Mouse (Mus musculus): ENCODE measurements around the gene Anxa4. TPM values are rescaled to one million over a fixed set of nuclear protein-coding genes. Genes with fewer than 3 reads are reported as not detected.
A peak's percentile ranks its signal among the peaks of the same experiment; 100 is the strongest.

Anxa4 gene
- polyA plus RNA-seq, 1 experiment from 2014 or later = 6.2 TPM

DNA sequence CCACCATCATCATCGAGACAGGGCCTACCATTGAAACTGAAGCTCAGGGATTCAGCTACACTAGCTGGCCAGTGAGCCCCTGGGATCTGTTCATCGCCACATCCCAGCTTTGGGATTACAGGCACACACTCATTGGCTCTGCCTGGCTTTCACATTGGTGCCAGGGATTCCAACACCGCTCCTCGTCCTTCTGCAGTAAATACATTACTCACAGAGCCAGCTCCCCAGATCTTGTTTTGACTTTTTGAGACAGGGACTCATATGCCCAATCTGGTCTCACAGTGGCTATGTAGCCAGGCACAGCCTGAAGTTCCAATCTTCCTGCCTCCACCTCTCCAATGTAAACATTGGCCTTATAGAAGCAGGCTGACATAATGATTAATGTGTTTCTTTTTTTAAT, 57.1 kb downstream of the Anxa4 start:
- H3K4me3 ChIP-seq = no peak overlapping the region
- no peaks in the 10 kb centered on the region for H3K9me3 ChIP-seq
- no peaks in the 10 kb centered on the region for H3K36me3 ChIP-seq
- H3K9ac ChIP-seq = no peak overlapping the region
- 80% methylated on average over 4 of the region's 4 CpGs for WGBS
- H3K27ac ChIP-seq = no peak overlapping the region
- no peak overlapping the region for H3K4me2 ChIP-seq
- peaks cover 20% of the 10 kb centered on the region for H3K4me1 ChIP-seq (replicated peaks)
- ATAC-seq (ENCODE audit: low FRiP score) = no peak
- no peaks in the 10 kb centered on the region for H3K27me3 ChIP-seq

DNA sequence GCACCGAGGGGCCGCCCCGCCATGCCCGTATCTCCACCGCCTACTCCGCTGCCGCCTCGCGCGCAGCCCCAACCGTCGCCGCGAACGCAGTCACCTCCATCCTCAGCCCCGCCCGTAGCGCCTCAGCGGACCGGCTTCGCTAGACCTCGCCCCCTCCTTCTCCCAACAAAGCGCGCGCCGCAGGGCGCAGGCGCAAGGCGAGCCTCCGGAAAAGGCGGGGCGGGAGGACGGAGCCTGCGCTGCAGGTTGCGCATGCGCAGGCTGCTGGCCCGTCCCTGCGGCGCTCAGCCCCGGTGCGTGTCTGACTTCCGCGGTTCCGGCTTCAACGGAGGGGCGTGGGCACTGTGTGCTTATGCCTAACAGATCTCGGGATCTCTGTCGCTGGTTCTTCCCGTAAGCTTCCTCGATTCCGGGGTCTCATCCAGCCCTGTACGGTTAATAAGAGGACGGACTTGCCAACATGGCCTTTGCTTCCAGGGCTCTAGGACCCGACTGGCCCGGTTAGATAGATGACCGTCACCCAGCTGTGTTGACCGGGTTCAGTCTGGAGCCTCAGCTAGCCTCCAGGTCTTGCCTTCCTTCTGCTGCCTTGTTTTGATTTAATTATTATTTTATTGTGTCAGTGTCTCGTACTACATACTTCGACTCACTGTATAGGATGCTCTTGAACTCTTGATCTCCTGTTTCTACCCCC, 60.1 kb downstream of the Anxa4 start, which contains the start of gene Gmcl1:
Gene Gmcl1 (minus strand): TSS at position 201 of the 694 bp plus-strand sequence.
- under 1% methylated on average over 59 of the region's 59 CpGs for WGBS
- peak within 1 kb of the TSS; percentile 95 for H3K9ac ChIP-seq
- H3K9me3 ChIP-seq = no peaks in the 10 kb centered on the region
- H3K4me2 ChIP-seq = peak within 1 kb of the TSS; percentile 74
- peak within 1 kb of the TSS; percentile 97 for H3K4me3 ChIP-seq
- H3K4me1 ChIP-seq (replicated peaks) = peaks cover 35% of the 10 kb centered on the region
- H3K27ac ChIP-seq = peak within 1 kb of the TSS; percentile 97
- ATAC-seq (ENCODE audit: low FRiP score) = peak; percentile 97
- no peaks in the 10 kb centered on the region for H3K27me3 ChIP-seq
- no peaks in the 10 kb centered on the region for H3K36me3 ChIP-seq

DNA sequence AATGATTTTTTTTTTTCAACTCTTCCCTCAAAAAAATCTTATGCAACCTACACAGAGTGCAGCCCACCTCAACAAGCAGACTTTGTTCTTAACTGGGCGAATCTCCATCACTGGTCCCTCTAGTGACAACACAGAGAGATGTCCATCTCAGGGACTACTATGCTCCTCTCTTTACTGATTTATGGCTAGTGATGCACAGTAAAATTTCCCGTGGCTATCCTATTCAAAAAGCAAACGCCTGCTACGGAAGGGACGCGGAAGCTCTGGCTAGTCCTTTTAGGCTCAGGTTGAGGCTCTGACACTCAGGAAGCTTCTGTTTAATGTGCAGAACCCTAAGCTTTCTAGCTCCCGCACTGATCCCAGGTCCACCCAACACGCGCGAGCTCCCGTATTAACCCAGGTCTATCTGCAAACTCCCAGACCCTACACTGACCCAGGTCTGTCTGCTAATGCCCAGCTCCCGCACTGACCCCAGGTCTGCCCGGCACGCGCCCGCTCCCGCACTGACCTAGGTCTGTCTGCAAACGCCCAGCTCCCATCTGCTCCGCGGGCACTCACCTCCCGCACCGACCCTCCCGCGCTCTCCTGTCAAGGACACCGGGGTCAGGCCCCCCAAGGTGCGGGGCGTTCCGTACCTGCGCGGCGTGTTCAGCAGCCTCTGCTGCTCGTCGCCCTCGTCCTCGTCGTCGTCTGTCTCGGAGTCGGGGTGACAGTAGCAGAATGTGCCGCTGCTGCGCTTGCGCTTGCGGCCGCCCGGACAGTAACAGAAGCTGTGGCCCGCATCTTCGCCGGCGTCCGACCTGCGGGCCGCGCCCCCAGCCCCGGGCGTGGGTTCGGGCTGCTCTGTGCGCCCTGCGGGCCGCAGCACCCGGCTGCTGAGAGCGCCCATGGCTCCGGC, 60.9 kb downstream of the Anxa4 start:
- Histone ChIP-seq H3K9ac (peak overlapping the region; percentile 95), H3K27ac (peak overlapping the region; percentile 97), H3K4me2 (peak overlapping the region; percentile 74), H3K4me3 (peak overlapping the region; percentile 97), H3K4me1 (replicated peaks) (peaks cover 35% of the 10 kb centered on the region), H3K27me3 (no peaks in the 10 kb centered on the region), H3K36me3 (peaks cover 2% of the 10 kb centered on the region), H3K9me3 (no peaks in the 10 kb centered on the region)
- peak; percentile 70 for ATAC-seq (ENCODE audit: low FRiP score)
- 1% methylated on average over 62 of the region's 62 CpGs for WGBS

DNA sequence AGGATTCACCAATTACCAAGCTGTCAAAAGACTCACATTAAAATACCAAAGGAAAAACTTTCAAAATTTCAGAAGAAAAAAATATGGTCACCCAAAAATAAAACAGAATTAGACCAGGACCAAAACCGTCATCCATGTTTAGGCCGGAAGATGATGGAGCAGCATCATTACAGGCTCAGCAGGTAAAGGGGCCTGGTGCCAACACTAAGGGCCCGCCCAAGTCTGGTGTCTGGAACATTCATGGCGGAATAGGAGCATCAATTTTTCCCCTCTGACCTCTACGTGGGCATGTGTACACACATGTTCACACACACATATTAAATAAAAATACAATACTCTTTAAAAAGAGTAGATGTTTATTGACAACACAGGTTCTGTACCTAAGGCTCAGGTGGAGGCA, 64.7 kb downstream of the Anxa4 start:
- Histone ChIP-seq H3K4me2 (no peak overlapping the region), H3K4me1 (replicated peaks) (peaks cover 25% of the 10 kb centered on the region), H3K36me3 (peaks cover 22% of the 10 kb centered on the region), H3K27me3 (no peaks in the 10 kb centered on the region), H3K27ac (no peak overlapping the region), H3K4me3 (no peak overlapping the region), H3K9me3 (no peaks in the 10 kb centered on the region), H3K9ac (no peak overlapping the region)
- ATAC-seq (ENCODE audit: low FRiP score) = no peak
- 88% methylated on average over 5 of the region's 5 CpGs for WGBS

DNA sequence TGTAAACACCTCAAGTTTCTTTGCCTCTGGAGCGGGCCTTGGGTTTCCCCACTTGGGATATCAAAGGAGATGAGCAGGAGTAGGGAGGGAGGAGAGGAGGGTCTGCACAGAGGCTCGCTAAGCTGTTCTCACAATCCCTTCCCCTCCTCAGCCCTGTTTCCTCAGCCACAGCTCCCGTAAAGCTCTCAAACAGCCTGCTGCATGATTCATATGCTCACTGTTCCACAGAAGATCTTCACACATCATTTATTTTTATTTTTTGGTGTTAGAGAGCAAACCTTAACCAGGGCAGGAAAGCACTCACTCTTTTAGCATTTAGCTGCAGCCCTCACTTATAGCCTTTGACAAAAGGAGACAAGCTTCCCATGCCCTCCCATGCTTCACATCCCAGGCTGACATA, 71.4 kb downstream of the Anxa4 start:
- Histone ChIP-seq H3K4me2 (no peak overlapping the region), H3K27ac (no peak overlapping the region), H3K4me3 (no peak overlapping the region), H3K27me3 (no peaks in the 10 kb centered on the region), H3K9ac (no peak overlapping the region), H3K4me1 (replicated peaks) (no peaks in the 10 kb centered on the region), H3K36me3 (peaks cover 57% of the 10 kb centered on the region), H3K9me3 (no peaks in the 10 kb centered on the region)
- WGBS = 88% methylated on average over 3 of the region's 3 CpGs
- ATAC-seq (ENCODE audit: low FRiP score) = no peak

DNA sequence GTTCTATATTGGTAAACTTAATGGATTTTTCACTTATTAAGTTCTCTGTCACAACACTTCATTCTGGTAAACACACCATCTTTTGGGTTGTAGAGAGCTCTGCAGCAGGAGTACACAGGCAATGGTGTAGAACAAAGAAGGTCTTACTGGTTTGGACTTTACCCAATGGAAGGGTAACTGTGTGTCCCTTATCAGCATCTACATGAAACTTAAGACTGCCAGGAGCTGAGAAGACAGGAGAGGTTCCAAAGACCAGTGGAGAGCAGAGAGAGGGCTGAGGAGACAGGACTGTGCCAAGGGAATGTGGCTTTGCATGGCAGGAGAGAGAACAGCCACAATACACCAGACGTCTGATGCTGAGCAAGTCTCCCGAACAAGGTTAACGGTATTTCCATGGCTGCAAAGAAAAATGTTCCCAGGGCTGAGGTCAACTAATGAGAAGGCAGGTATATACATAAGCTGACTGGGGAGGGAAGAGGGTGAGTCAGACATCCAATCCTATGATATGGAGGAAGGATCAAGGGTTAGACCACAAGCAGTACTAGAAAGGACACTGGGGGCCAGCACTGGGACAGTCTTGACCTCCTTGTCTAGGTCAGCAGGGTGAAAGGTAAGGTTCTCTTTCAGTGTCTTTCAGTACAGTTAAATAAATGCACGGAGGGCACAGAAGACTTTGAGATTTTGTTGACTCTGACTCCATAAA, 85.2 kb downstream of the Anxa4 start:
- no peak overlapping the region for H3K9ac ChIP-seq
- H3K4me2 ChIP-seq = no peak overlapping the region
- no peaks in the 10 kb centered on the region for H3K9me3 ChIP-seq
- H3K4me3 ChIP-seq = no peak overlapping the region
- H3K36me3 ChIP-seq = peaks cover 81% of the 10 kb centered on the region
- H3K27ac ChIP-seq = no peak overlapping the region
- H3K27me3 ChIP-seq = no peaks in the 10 kb centered on the region
- no peaks in the 10 kb centered on the region for H3K4me1 ChIP-seq (replicated peaks)
- WGBS = 80% methylated on average over 4 of the region's 4 CpGs
- no peak for ATAC-seq (ENCODE audit: low FRiP score)

DNA sequence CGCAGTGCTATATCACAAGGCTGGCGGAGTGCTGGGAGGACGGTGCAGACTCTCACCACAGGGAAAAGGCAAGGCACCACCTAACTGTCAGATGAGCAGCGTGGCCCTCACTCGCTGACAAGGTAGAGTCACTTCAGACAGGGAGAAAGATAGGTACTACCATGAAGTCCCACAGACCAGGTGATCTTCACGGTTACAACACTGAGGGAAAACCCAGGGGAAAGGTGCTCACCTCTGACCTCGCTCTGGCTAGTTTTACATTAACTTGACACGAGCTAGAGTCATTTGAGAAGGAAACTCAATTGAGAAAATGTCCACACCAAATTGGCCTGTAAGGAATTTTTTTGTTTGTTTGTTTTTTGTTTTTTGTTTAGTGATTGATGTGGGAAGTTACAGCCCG, 90.8 kb downstream of the Anxa4 start:
- no peak overlapping the region for H3K27ac ChIP-seq
- no peak for ATAC-seq (ENCODE audit: low FRiP score)
- H3K4me3 ChIP-seq = no peak overlapping the region
- no peaks in the 10 kb centered on the region for H3K27me3 ChIP-seq
- no peak overlapping the region for H3K4me2 ChIP-seq
- 93% methylated on average over 9 of the region's 9 CpGs for WGBS
- no peaks in the 10 kb centered on the region for H3K4me1 ChIP-seq (replicated peaks)
- H3K9ac ChIP-seq = no peak overlapping the region
- peaks cover 97% of the 10 kb centered on the region for H3K36me3 ChIP-seq
- H3K9me3 ChIP-seq = no peaks in the 10 kb centered on the region

DNA sequence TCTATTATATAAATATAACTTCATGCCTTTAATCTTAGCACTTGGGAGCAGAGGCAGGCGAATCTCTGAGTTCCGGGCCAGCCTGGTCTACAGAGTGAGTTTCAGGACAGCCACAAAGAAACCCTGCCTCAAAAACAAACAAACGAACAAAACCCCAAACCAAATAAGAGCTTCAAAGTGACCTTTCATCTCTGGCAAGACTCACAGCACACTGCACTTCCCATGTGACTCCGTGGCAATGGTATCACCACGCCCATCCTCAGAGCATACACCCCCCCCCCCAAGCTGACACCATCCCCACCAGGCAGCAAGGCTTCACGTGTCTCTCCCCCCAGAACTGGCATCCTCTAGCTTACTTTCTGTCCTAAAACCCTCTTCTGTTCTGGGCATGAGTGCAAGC, 95.5 kb downstream of the Anxa4 start:
- ATAC-seq (ENCODE audit: low FRiP score) = no peak
- no peak overlapping the region for H3K4me3 ChIP-seq
- no peaks in the 10 kb centered on the region for H3K9me3 ChIP-seq
- H3K36me3 ChIP-seq = peaks cover 83% of the 10 kb centered on the region
- no peaks in the 10 kb centered on the region for H3K4me1 ChIP-seq (replicated peaks)
- no peak overlapping the region for H3K9ac ChIP-seq
- no peaks in the 10 kb centered on the region for H3K27me3 ChIP-seq
- 90% methylated on average over 6 of the region's 6 CpGs for WGBS
- no peak overlapping the region for H3K27ac ChIP-seq
- H3K4me2 ChIP-seq = no peak overlapping the region

DNA sequence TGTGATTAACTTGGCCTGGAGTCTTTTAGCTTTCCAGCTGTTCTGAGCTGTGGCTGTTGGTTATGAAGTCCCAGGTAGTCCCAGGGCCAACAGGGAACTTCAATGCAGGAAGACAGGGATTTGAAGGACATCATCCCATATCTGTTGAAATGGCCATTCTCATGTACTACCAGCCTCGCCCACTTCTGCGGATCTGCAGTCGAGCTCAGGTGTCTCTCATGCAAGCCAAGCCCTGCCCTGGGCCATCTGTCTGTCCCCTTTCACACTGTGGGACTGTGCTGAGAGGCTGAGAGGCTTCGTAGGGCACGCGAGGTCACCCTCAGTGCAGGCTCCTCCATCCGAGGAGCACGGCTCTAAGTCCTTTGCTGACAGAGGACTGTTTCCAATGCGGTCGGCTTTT, 97.2 kb downstream of the Anxa4 start:
- Histone ChIP-seq H3K4me1 (replicated peaks) (no peaks in the 10 kb centered on the region), H3K9ac (no peak overlapping the region), H3K9me3 (no peaks in the 10 kb centered on the region), H3K27ac (no peak overlapping the region), H3K4me2 (no peak overlapping the region), H3K36me3 (peaks cover 77% of the 10 kb centered on the region), H3K4me3 (no peak overlapping the region), H3K27me3 (no peaks in the 10 kb centered on the region)
- ATAC-seq (ENCODE audit: low FRiP score) = no peak
- 91% methylated on average over 10 of the region's 10 CpGs for WGBS

DNA sequence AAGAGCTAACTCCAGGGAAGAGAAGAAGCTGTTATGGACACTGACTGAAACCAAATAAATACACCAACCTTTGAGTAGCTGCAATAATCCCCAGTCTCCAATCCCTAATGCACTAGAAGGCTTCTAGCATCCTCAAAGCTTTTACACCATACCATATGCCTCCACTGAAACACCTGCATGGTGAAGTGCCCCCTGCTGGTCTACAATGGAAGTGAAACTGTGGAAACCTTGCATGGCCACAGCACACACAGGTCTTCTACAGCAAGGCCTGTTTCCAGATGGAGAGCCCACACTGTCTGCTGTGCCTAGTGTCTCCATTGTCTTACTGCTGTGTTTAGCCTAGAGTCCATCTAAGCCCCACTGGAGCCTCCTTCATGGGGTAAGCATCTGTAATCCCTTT, 98.9 kb downstream of the Anxa4 start:
- Histone ChIP-seq H3K36me3 (peaks cover 77% of the 10 kb centered on the region), H3K9me3 (no peaks in the 10 kb centered on the region), H3K4me2 (no peak overlapping the region), H3K27ac (no peak overlapping the region), H3K27me3 (no peaks in the 10 kb centered on the region), H3K4me1 (replicated peaks) (no peaks in the 10 kb centered on the region), H3K4me3 (no peak overlapping the region), H3K9ac (0 out of 2 replicates have a peak overlapping the region, but pooled peaks have one; percentile 43)
- ATAC-seq (ENCODE audit: low FRiP score) = no peak

DNA sequence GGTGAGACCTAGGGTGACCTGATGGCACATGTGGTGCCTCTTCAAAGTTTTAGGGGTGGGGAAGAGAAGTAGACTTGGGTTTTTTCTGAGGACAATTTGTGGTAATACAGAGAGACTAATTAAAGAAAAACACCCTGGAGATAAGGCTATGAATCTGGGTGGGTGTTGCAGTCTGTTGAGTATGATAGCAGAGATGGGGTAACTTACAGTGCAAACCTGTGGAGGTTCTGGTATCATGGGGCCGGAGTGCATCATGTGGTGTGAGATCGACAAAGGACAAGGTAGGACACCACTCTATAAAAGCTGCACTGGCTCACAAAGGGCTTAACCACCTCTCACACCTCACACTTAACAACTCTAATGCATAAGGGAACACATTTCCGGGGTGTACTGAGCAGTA, 103.7 kb downstream of the Anxa4 start:
- Histone ChIP-seq H3K27me3 (no peaks in the 10 kb centered on the region), H3K9me3 (no peaks in the 10 kb centered on the region)
- 93% methylated on average over 3 of the region's 3 CpGs for WGBS

DNA sequence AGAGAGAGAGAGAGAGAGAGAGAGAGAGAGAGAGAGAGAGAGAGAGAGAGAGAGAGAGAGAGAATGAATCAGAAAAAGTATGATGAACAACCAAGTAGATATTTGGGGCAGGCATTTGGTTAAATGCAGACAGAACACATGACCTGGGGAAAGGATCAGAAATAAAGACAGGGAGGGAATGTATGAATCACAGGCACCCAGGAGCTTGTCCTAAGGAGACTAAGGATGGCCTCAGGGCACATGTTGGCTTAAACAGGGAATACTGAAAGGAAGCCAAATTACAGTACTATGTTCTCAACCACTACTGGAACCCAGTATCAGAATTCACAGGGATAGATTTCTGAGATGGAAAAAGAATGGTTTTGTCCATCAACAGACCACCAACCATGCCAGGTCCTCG, 106.4 kb downstream of the Anxa4 start:
- H3K9ac ChIP-seq = no peak overlapping the region
- no peak overlapping the region for H3K4me3 ChIP-seq
- no peak overlapping the region for H3K4me2 ChIP-seq
- peaks cover 18% of the 10 kb centered on the region for H3K4me1 ChIP-seq (replicated peaks)
- 72% methylated on average over 1 of the region's 1 CpGs for WGBS
- no peak for ATAC-seq (ENCODE audit: low FRiP score)
- no peaks in the 10 kb centered on the region for H3K9me3 ChIP-seq
- peaks cover 54% of the 10 kb centered on the region for H3K36me3 ChIP-seq
- H3K27me3 ChIP-seq = no peaks in the 10 kb centered on the region
- H3K27ac ChIP-seq = no peak overlapping the region

More for the DNA sequence above, 103.7 kb downstream of the Anxa4 start:
- H3K4me3 ChIP-seq = no peak overlapping the region
- H3K4me1 ChIP-seq (replicated peaks) = peaks cover 2% of the 10 kb centered on the region; the same call in 1 of the 2 replicates
- H3K27ac ChIP-seq = no peak overlapping the region
- H3K9ac ChIP-seq = no peak overlapping the region
- peaks cover 56% of the 10 kb centered on the region for H3K36me3 ChIP-seq
- no peak overlapping the region for H3K4me2 ChIP-seq
- no peak for ATAC-seq (ENCODE audit: low FRiP score)

Data from hindbrain, embryonic 13.5 days (tissue).